Mouse (Mus musculus) adrenal gland, postnatal 25 days (tissue): ENCODE data around the gene Gng3. TPM values are rescaled to one million over a fixed set of nuclear protein-coding genes. Genes with fewer than 3 reads are reported as not detected.
"Not testable (repeated sequence)": the region's sequence is repeated elsewhere in the genome, so short reads cannot be mapped to it uniquely, and the experiment has no call there.

Source experiments
- DNase-seq: peaks from one replicate; pipeline ENCODE4 v3.0.0; 2021; ENCODE audit warnings: mixed read lengths
- total RNA-seq: library from RNA; stranded (reverse); gene quantifications from 2 replicates; pipeline ENCODE4 v1.2.3, GENCODE M21; 2021

Gene Gng3
- total RNA-seq, 1 experiment from 2014 or later: 6.1 TPM

GRCm38 (mm10) chr19:8844371-8845129 is 5.6 kb upstream of the Gng3 start:
- DNase-seq: peak; percentile 73

GRCm38 (mm10) chr19:8842961-8843360 is 4.0 kb upstream of the Gng3 start:
- DNase-seq: no peak

DNA sequence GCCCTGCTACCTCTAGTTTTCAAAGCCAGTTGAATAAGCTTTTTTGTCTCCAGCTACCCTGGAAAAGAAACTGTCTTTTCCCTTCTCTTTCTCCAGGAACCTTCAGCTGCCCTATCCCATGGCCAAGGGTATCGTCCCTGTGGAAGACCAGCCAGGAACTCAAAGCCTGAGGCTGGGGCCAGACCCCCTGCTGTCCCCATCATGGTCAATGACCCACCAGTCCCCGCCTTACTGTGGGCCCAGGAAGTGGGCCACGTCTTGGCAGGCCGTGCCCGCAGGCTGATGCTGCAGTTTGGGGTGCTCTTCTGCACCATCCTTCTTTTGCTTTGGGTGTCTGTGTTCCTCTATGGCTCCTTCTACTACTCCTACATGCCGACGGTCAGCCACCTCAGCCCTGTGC is 2.0 kb upstream of the Gng3 start:
- no peak for DNase-seq

DNA sequence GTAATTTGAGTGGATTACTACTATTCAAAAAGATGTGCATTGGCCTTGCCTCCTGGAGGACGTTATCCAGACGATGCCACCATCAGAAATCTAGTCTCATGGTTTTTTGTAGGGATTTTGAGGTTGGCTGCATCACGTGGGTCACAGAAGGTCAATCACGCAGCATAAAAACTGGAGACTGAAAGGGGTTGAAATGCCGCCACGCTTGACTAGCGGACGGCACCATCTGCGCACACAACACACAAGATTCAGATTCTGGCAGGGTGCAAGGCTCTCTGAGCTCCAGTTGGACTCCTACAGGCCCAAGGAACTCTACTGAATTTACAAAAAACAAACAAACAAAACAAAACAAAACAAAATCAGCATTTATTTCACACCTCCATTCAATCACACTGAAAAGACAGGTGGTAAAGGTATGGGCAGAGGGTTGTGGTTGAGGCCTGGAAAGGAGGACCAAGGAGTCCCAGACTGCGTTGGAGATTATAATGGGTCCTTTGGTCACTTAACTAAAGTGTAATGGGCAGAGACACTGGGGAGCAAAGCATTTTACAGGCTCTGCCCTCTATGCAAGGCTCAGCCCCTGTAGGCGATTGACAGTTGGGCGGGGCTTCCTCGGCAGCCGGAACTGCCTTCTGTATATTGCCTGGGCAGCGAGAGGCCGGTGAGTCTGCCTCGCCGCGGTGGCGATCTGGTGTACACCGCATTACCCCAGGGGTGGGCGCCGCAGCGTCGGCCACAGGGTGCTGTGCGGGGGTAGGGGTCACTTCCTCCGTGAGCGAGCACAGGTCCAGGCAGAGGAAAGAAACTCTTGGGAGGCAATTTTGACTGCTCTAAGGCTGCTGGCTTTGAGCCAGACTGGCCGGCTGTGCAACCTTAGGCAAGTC is 1.2 kb upstream of the Gng3 start:
- peak; percentile 80 for DNase-seq

DNA sequence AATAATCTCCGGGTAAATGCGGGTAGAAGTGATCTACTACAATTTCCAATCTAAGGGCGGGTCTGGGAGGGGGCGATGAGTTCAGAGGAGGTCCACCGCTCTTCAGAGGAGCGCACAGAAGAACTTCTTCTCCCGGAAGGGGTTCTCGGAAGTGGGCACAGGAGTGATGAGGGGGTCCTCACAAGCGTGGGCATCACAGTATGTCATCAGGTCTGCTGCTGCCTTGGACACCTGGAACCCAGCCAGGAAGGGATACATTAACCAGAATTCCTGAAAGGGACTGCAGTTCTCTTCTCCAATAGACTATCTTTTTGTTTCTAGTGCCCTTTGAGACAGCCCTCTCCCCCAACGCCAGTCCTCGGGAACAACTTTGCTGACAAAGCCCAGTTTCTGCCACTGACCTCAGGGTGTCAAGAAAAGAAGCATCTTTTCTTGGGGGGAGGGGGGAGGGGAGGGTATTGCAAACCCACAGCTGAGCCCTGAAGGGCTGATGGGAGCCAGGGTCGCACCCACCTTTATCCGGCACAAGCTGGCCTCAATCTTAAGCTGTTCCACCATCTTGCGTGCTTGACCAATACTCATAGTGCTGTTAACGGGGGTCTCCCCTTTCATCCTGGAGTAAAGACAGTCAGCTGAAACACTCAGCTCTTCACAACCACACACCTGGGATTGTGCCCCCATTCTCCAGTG is 808 bp downstream of the Gng3 start:
- DNase-seq: no peak

DNA sequence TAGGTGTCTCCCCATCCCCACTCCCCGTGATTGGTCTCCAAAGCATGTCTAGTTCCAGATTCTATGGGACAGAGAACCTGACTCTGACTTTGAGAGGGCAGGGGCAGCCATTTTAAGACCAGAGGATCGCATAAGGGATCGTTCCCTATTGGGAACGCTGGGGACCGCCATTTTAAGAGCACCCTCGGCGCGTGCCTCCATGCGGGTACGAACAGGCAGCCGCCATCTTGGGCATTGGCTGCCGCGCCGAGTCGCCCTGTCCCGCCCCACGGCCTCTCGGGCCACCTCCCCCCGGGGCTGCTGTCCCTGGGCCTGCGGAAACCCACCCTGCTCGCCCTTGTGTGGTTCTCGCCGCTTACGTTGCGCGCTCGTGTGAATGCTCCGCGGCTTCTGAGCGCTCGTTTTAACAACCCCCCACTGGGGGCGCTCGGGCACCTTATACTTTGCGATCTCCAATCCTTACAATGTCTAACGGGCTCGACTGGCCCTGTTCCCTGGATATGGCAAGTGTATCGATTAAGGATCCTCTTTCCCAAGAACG is 1.7 kb downstream of the Gng3 start, which contains the start of gene Bscl2:
Gene Bscl2 (plus strand): TSS at position 217 of the 541 bp plus-strand sequence.
- peak; percentile 73 for DNase-seq

DNA sequence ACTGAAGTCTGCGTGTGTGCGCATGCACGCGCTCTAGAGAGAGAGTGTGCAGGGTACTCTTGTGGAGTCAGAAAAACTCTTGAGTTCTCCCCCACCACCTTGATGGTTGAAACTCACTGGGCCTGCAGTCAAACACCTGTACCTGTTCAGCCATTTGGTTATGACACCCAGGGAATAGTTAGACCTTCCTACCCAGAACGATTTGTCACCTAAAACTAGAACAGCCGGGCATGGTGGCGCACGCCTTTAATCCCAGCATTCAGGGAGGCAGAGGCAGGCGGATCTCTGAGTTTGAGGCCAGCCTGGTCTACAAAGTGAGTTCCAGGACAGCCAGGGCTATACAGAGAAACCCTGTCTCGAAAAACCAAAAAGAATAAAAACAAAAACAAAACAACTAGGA is 2.7 kb downstream of the Gng3 start:
- not testable (repeated sequence) for DNase-seq

DNA sequence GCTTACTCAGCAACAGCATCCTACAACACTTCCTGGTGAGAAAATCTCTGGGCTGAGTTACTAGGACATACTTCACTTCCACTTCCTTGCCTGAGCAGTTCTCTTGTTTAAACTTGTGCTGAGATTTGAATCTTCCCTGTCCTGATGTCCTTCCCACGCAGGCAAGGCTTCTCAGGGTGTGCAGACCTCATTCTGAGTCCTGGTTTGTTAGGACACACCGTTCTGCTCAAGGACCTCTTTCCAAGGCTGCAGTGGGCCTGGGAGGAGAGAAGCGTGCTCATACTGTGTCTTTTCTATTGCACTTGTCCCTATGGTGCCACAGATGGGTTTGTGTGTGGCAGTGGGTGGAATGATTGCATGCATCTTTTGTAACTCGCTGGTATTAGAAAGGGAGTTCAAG is 6.0 kb downstream of the Gng3 start:
- no peak for DNase-seq

- DNase-seq: no peak
These were observed 7.7 kb downstream of the Gng3 start for GRCm38 (mm10) chr19:8831262-8831661.

DNA sequence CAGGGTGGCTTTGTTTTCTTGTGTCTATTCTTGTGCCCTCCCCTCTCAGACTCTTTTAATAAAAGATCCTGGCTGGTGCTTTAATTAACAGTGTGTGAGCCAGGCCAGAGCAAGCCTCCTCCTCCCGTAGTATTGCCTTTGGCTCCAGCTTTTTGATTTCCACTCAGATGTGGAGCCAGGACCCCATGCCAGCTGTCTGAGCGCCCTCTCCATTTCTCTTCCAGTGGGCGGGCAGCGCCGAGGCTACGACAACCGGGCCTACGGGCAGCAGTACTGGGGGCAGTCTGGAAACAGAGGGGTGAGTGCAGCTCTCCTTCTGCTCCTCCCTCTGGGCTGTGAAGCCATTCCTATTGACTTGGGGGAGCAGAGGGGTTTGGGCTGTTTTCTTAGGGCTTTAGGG is 8.3 kb downstream of the Gng3 start:
- no peak for DNase-seq

DNA sequence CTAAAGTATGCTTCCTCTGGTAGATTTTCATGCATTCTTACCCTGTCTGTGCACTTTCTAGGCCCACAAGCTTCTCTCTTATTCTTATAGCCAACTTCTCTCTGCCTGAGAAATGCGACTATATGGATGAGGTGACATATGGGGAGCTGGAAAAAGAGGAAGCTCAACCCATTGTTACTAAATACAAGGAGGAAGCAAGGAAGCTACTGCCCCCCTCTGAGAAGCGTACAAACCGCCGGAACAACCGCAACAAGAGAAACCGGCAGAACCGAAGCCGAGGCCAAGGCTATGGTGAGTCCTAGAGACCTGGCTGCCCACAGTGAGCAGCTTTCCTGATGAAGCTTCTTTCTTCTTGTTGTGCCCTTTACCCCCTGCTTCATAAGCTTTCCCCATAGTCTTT is 9.3 kb downstream of the Gng3 start, which contains the start of gene AC129217.1:
Gene AC129217.1 (plus strand): TSS at position 114 of the 400 bp plus-strand sequence.
- DNase-seq: no peak

GRCm38 (mm10) chr19:8822696-8823095 is 16.3 kb downstream of the Gng3 start:
- DNase-seq: no peak

- no peak for DNase-seq
These were observed 17.8 kb downstream of the Gng3 start for GRCm38 (mm10) chr19:8821146-8821545.

GRCm38 (mm10) chr19:8820424-8820956 is 18.5 kb downstream of the Gng3 start:
- no peak for DNase-seq

DNA sequence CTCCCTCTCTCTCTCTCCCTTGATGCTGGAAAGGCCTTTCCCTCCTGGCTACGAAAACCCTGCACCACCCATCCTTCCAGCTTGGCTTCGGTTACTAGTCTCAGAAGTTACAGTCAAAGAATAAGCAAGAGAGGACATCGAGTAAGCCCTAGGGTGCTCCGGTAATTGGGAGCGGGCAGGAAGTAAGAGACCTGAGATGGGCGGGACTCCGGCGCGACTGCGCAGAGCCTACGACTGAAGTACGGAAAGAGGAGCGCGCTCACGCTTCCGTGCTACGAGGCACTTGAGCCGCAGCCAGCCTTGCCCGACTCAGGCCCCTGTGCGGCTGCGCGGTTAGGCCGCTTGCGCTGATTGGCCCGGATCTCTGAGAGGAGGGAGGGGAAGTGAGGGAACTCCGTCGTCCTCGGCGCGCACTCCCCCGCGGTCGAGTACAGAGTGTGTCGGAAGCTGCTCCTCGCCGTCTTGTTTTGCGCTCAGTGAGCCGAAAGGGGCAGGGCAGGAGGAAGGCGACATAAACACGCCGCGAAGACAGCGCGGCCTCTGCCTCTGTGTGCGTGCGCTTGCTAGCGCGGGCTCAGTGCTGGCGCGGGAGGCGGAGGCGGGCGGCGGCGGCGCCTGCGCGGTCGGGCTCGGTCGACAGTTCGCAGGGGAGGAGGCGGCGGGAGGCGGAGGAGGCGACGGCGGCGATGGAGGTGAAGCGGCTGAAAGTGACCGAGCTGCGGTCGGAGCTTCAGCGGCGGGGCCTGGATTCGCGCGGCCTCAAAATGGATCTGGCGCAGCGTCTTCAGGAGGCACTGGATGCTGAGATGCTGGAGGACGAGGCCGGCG is 19.2 kb downstream of the Gng3 start, which contains the start of gene Hnrnpul2:
Gene Hnrnpul2 (plus strand): TSS at position 415 of the 828 bp plus-strand sequence.
- DNase-seq: peak; percentile 99

GRCm38 (mm10) chr19:8818801-8819595 is 20.0 kb downstream of the Gng3 start, which contains the start of gene Ttc9c:
Ttc9c (minus strand) TSS chr19:8819333.
- DNase-seq: peak; percentile 94

DNA sequence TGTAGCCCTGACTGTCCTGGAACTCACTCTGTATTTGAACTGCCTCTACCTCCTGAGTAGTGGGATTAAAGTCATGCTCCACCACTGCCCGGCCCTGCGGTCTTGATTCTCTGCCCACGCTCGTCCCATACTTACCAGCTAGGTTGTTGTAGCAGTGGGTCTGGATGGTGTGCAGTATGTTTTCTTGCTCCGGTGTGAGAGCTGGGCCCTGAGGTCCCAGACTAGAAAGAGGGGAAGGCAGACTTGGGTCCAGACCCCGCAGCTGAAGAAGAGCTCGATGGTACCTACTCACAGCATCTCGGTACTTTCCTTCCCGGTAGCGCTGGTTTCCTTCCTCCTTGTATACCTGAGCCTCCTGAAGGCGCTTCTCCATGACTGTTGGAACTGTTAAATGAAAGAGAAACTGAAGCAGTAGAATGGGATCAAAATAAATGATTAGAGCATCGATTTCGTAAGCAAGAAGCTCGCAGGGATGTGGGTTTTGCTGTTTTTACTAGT is 20.6 kb downstream of the Gng3 start:
- no peak for DNase-seq

DNA sequence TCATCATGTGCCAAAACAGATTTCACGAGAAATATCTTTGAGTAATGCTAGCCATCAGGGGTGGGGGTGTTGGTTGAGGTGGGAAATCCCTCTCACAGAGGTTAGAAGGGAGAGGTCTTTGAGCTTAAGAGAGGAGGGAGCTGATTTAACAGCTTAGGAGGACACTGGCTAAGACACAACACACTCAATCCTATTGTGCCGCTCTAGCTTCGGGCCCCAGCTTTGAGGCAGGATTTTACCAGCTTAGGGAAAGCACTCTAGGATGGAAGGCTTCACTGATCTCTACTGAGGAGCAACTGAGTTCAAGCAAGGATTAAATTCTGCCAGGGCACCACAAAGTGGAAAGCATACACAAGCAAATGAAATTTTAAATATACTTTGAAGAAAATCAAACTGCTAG is 22.0 kb downstream of the Gng3 start:
- DNase-seq: no peak

DNA sequence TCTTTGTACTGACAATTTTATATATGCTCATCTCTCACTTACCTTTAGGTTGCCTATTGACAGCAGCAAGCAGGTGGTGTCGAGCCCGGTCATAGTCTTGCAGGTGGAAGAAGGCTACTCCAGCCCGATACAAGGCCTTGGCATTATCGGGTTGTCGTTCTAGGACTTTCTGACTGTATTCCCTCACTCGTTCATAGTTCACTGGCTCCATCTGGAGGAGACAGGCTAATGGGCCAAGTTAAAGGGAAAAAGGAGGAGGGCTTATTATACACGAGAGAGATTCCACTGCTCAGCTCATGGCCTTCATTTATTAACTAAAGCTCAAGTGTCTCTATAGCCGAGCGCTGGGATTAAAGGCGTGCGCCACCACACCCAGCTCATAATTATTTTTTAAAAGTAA is 23.2 kb downstream of the Gng3 start:
- no peak for DNase-seq

DNA sequence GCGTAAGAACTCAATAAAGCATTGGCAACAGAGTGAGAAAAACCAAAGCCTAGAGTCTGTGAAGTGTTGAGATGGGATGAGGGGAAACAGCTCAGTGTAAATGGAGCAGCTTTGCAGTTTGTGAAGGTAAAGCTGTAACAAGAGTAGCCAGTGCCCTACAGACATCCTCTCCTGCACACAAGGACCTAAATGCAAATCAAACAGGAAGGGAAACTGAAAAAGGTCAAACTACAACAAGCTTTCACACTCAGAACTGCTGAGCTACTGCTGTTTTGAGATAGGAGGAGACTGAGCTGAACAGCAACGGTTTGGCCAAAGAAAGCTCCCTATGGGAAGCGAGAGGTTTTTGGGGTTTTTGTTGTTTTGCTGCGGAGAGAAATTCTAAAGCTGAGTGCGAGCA is 32.2 kb downstream of the Gng3 start:
- no peak for DNase-seq
